In genomic region chr6:27661747-27662435, GRCm38 (mm10) we compare ENCODE assay signal across 25 mouse cellular contexts.
DNase-seq lines count a peak whose midpoint lies in the region; ATAC-seq and TF ChIP-seq lines count a peak whose summit lies in the region.
"Had no signal": no experiment of that assay in that cellular context is flagged by ENCODE, and none has a peak within 500 bp of the region (broad histone marks: within the 10 kb centered on the region; RNA-seq: fewer than 3 reads in every experiment).

No protein-coding gene starts in this region.

- no peaks in the 10 kb centered on the region for H3K36me3 ChIP-seq in kidney, postnatal 0 days (ENCODE audit: insufficient read depth, low read length)
- H3K36me3 ChIP-seq in lung, embryonic 14.5 days (ENCODE audit: insufficient read depth), result no peaks in the 10 kb centered on the region
- H3K36me3 ChIP-seq in liver, embryonic 16.5 days (ENCODE audit: control insufficient read depth, insufficient read depth), result no peaks in the 10 kb centered on the region
- H3K36me3 ChIP-seq: forebrain, embryonic 10.5 days; G1E; hindbrain, embryonic 12.5 days; hindbrain, embryonic 15.5 days had no signal

- no peak for TF ChIP-seq CTCF in kidney, postnatal 0 days (IDR thresholded peaks at IDR 0.05; ENCODE audit: low read depth)
- TF ChIP-seq CTCF in lung, embryonic 14.5 days (IDR thresholded peaks at IDR 0.05; ENCODE audit: low read depth), result no peak

- no peak for ATAC-seq in kidney, postnatal 0 days (replicated peaks; ENCODE audit: low FRiP score, low read depth)
- ATAC-seq in lung, embryonic 14.5 days (ENCODE audit: insufficient read depth), result no peak
- ATAC-seq in liver, embryonic 16.5 days (ENCODE audit: low read depth), result peak; percentile 80; the same call in 1 of the 2 replicates
- ATAC-seq: forebrain, embryonic 13.5 days; forebrain, embryonic 16.5 days; Patski had no signal

- no peaks in the 10 kb centered on the region for H3K9me3 ChIP-seq in kidney, postnatal 0 days (replicated peaks; ENCODE audit: low read length)
- H3K9me3 ChIP-seq in lung, embryonic 14.5 days (ENCODE audit: low read depth, low read length), result no peaks in the 10 kb centered on the region
- no peaks in the 10 kb centered on the region for H3K9me3 ChIP-seq in liver, embryonic 16.5 days (replicated peaks; ENCODE audit: control insufficient read depth, low read length)
- H3K9me3 ChIP-seq: forebrain, embryonic 10.5 days; forebrain, embryonic 13.5 days; G1E; hindbrain, embryonic 12.5 days had no signal

- H3K27ac ChIP-seq in kidney, postnatal 0 days, result no peak overlapping the region
- H3K27ac ChIP-seq in lung, embryonic 14.5 days (ENCODE audit: low read depth), result no peak overlapping the region
- peak overlapping the region; percentile 48 for H3K27ac ChIP-seq in liver, embryonic 16.5 days (ENCODE audit: low read length)
- H3K27ac ChIP-seq: forebrain, embryonic 10.5 days; forebrain, embryonic 13.5 days; gastrocnemius, adult 2 months; hindbrain, embryonic 12.5 days; hindbrain, embryonic 15.5 days had no signal

- WGBS in kidney, postnatal 0 days, result 34% methylated on average over 6 of the region's 6 CpGs
- WGBS in lung, embryonic 14.5 days, result 28% methylated on average over 6 of the region's 6 CpGs
- WGBS in liver, embryonic 16.5 days (ENCODE audit: insufficient replicate concordance), result 40% methylated on average over 6 of the region's 6 CpGs

- no peak overlapping the region for H3K9ac ChIP-seq in kidney, postnatal 0 days (ENCODE audit: low read depth, low read length)
- H3K9ac ChIP-seq in lung, embryonic 14.5 days, result no peak overlapping the region
- H3K9ac ChIP-seq in liver, embryonic 16.5 days (ENCODE audit: low read depth, low read length), result no peak overlapping the region
- H3K9ac ChIP-seq: forebrain, embryonic 13.5 days; hindbrain, embryonic 12.5 days; hindbrain, embryonic 15.5 days had no signal

- H3K27me3 ChIP-seq in kidney, postnatal 0 days (ENCODE audit: insufficient read depth, low read length), result no peaks in the 10 kb centered on the region
- no peaks in the 10 kb centered on the region for H3K27me3 ChIP-seq in lung, embryonic 14.5 days (ENCODE audit: insufficient read depth, low read length)
- no peaks in the 10 kb centered on the region for H3K27me3 ChIP-seq in liver, embryonic 16.5 days (ENCODE audit: control insufficient read depth, insufficient read depth, low read depth, low read length)
- H3K27me3 ChIP-seq: CH12.LX; forebrain, embryonic 13.5 days; hindbrain, embryonic 12.5 days; hindbrain, embryonic 15.5 days had no signal

- no peak overlapping the region for H3K4me2 ChIP-seq in kidney, postnatal 0 days (ENCODE audit: low read length)
- H3K4me2 ChIP-seq in lung, embryonic 14.5 days, result no peak overlapping the region
- H3K4me2 ChIP-seq in liver, embryonic 16.5 days (ENCODE audit: low read depth, low read length), result no peak overlapping the region
- H3K4me2 ChIP-seq: forebrain, embryonic 13.5 days; heart, embryonic 11.5 days; hindbrain, embryonic 12.5 days; hindbrain, embryonic 15.5 days had no signal

- H3K4me3 ChIP-seq in kidney, postnatal 0 days (replicated peaks; ENCODE audit: low read depth, low read length), result no peak overlapping the region
- no peak overlapping the region for H3K4me3 ChIP-seq in lung, embryonic 14.5 days (ENCODE audit: low read depth, low read length)
- no peak overlapping the region for H3K4me3 ChIP-seq in liver, embryonic 16.5 days (ENCODE audit: low read depth, low read length)
- H3K4me3 ChIP-seq: forebrain, embryonic 10.5 days; forebrain, embryonic 13.5 days; gastrocnemius, adult 2 months; hindbrain, embryonic 12.5 days; hindbrain, embryonic 15.5 days had no signal

- DNase-seq in kidney, postnatal 0 days (ENCODE audit: low spot score), result peak; percentile 2
- DNase-seq in kidney, postnatal 4 days, result no peak
- DNase-seq in lung, embryonic 14.5 days, result peak; percentile 2
- no peak for DNase-seq in lung, postnatal 10 days
- no peak for DNase-seq in cerebellum, postnatal 4 days (ENCODE audit: low spot score in 2 of 2)
- DNase-seq in cerebellum, adult 11-12 months, result no peak
- DNase-seq: adrenal gland, postnatal 10 days; adrenal gland, postnatal 36 days; B cell, adult 2 months; cerebellum, adult 2 months; cerebellum, adult 9-11 months; cerebellum, postnatal 25 days; gastrocnemius, adult 2 months; gastrocnemius, postnatal 14 days; heart, adult 11 months had no signal

- no peaks in the 10 kb centered on the region for H3K4me1 ChIP-seq in kidney, postnatal 0 days (replicated peaks; ENCODE audit: insufficient read depth, low read length)
- H3K4me1 ChIP-seq in lung, embryonic 14.5 days (ENCODE audit: insufficient read depth), result no peaks in the 10 kb centered on the region
- H3K4me1 ChIP-seq in liver, embryonic 16.5 days (ENCODE audit: control insufficient read depth, low read depth, low read length), result no peaks in the 10 kb centered on the region
- H3K4me1 ChIP-seq: forebrain, embryonic 10.5 days; forebrain, embryonic 13.5 days; hindbrain, embryonic 12.5 days; hindbrain, embryonic 15.5 days had no signal

Comparison
In these comparisons a context has a peak if more than half of its experiments do, and no peak if none do; other contexts are left out.
1. DNase-seq: peak in kidney, postnatal 0 days (single experiment) and lung, embryonic 14.5 days (single experiment); none in kidney, postnatal 4 days (0 of 2), lung, postnatal 10 days (single experiment), cerebellum, postnatal 4 days (0 of 2) and cerebellum, adult 11-12 months (single experiment).